Mouse (Mus musculus): ENCODE measurements around the gene P2rx2.

- TF ChIP-seq TAL1 (IDR thresholded peaks at IDR 0.05; ENCODE audit: low read length) (no peak), GATA1 (IDR thresholded peaks at IDR 0.05; ENCODE audit: low read length) (no peak)
Measured at GRCm38 (mm10) chr5:110386371-110387330, 43.6 kb upstream of the P2rx2 start.

Data from erythroblast, embryonic 14.5 days (primary cell).